Mouse (Mus musculus) myocyte (in vitro differentiated cells): ENCODE measurements around the gene Rprml. TPM values are rescaled to one million over a fixed set of nuclear protein-coding genes. Genes with fewer than 3 reads are reported as not detected.

ENCODE experiments used
- H3K27me3 ChIP-seq: one replicate; pipeline ENCODE4 v1.6.1; 2011; ENCODE audit not compliant: control insufficient read depth, insufficient read depth, insufficient read length
- H3K36me3 ChIP-seq: one replicate; pipeline ENCODE4 v1.6.1; 2011; ENCODE audit not compliant: control insufficient read depth, insufficient read depth
- H3K4me2 ChIP-seq: one replicate; pipeline ENCODE4 v1.6.1; 2011; ENCODE audit warnings: low read depth, control low read depth
- H3K4me3 ChIP-seq: one replicate; pipeline ENCODE4 v1.5.1; 2011; ENCODE audit warnings: mild to moderate bottlenecking, control low read depth, moderate library complexity
- H3K79me2 ChIP-seq: one replicate; pipeline ENCODE4 v1.6.1; 2011; ENCODE audit not compliant: control insufficient read depth, insufficient read depth
- H3ac ChIP-seq: one replicate; pipeline ENCODE4 v1.6.1; 2011; ENCODE audit not compliant: control insufficient read depth, insufficient read length
- CEBPB ChIP-seq: IDR thresholded peaks from 2 replicates; pipeline ENCODE4 v1.6.1; 2011; ENCODE audit warnings: mild to moderate bottlenecking, moderate library complexity; ENCODE audit not compliant: poor library complexity, insufficient read depth, severe bottlenecking
- E2F4 ChIP-seq: IDR thresholded peaks from one replicate; pipeline ENCODE4 v1.6.1; 2011; ENCODE audit warnings: mild to moderate bottlenecking, control low read depth, moderate library complexity; ENCODE audit not compliant: insufficient read depth
- MAX ChIP-seq: IDR thresholded peaks from one replicate; pipeline ENCODE4 v1.6.1; 2011; ENCODE audit warnings: low read depth, mild to moderate bottlenecking, control low read depth
- MYOD1 ChIP-seq, 3 experiments: IDR thresholded peaks; one replicate each; pipeline ENCODE4 v1.6.1; 2011; ENCODE audit warnings: control low read depth in 2 of 3, low read depth in 2 of 3, mild to moderate bottlenecking in 2 of 3, moderate library complexity in 1 of 3; ENCODE audit not compliant: insufficient read length in 2 of 3, control insufficient read depth in 1 of 3
- MYOG ChIP-seq, 3 experiments: IDR thresholded peaks; one replicate each; pipeline ENCODE4 v1.6.1; 2011; ENCODE audit warnings: control low read depth in 2 of 3, low read depth in 2 of 3, mild to moderate bottlenecking in 2 of 3; ENCODE audit not compliant: insufficient read length in 2 of 3, control insufficient read depth in 1 of 3, insufficient read depth in 1 of 3
- POLR2A ChIP-seq: IDR thresholded peaks from one replicate; pipeline ENCODE4 v1.6.1; 2011; ENCODE audit warnings: low read depth, mild to moderate bottlenecking, control low read depth, moderate library complexity; ENCODE audit not compliant: insufficient read length
- POLR2AphosphoS2 ChIP-seq: IDR thresholded peaks from one replicate; pipeline ENCODE4 v1.6.1; 2011; ENCODE audit warnings: low read depth, control low read depth; ENCODE audit not compliant: insufficient read length
- REST ChIP-seq: IDR thresholded peaks from one replicate; pipeline ENCODE4 v1.6.1; 2011; ENCODE audit warnings: mild to moderate bottlenecking, control low read depth, moderate library complexity; ENCODE audit not compliant: insufficient read depth, insufficient read length
- SRF ChIP-seq: IDR thresholded peaks from one replicate; pipeline ENCODE4 v1.6.1; 2011; ENCODE audit warnings: low read depth; ENCODE audit not compliant: control insufficient read depth, insufficient read length
- TCF12 ChIP-seq: IDR thresholded peaks from one replicate; pipeline ENCODE4 v1.6.1; 2011; ENCODE audit warnings: mild to moderate bottlenecking, control low read depth; ENCODE audit not compliant: poor library complexity, insufficient read depth, severe bottlenecking
- TCF3 ChIP-seq: IDR thresholded peaks from one replicate; pipeline ENCODE4 v1.6.1; 2011; ENCODE audit warnings: low read depth, control low read depth; ENCODE audit not compliant: insufficient read length
- USF1 ChIP-seq: IDR thresholded peaks from one replicate; pipeline ENCODE4 v1.6.1; 2011; ENCODE audit warnings: low read depth, mild to moderate bottlenecking, control low read depth, moderate library complexity
- polyA plus RNA-seq: library from polyadenylated mRNA; unstranded; fragments of >200 nt; fragmentation: generic; extraction: Trizol; gene quantifications from one replicate; pipeline ENCODE4 v1.2.1, GENCODE M21; 2012; ENCODE audit warnings: missing spikeins

Gene Rprml
- polyA plus RNA-seq, 1 experiment: 0.04 TPM

DNA sequence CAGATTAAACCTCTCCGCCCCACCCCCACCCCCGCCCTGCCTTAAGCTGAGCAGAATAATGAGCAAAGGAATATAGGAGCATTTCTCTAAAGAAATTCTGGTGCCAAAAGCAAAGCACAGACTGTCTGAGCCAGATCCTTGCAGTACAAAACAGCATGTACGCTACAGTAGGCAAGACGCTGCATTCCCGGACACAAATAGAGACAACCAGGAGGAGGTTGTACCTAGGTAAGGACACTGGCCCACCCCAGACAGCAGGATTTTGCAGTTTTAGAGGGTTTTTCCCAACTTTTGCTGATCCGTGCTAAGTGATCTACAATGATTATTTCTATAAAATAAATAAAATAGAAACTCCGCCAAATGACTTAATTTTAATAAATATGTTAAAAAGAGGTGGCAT, 714 bp upstream of the Rprml start:
- TF ChIP-seq E2F4 (no peak), REST (no peak), USF1 (no peak), CEBPB (no peak), MYOG (IDR thresholded peaks at IDR 0.05; ENCODE audit: control insufficient read depth in 1 of 3, insufficient read depth in 1 of 3, insufficient read length in 2 of 3, low read depth in 2 of 3) (no peak), SRF (no peak), TCF12 (no peak), MAX (no peak), MYOD1 (IDR thresholded peaks at IDR 0.05; ENCODE audit: control insufficient read depth in 1 of 3, insufficient read length in 2 of 3, low read depth in 2 of 3) (no peak), TCF3 (no peak)
- no peak overlapping the region for H3K4me3 ChIP-seq
- no peaks in the 10 kb centered on the region for H3K79me2 ChIP-seq
- H3K27me3 ChIP-seq: peaks cover 50% of the 10 kb centered on the region
- no peaks in the 10 kb centered on the region for H3K36me3 ChIP-seq
- H3K4me2 ChIP-seq: no peak overlapping the region
- no peak overlapping the region for H3ac ChIP-seq

DNA sequence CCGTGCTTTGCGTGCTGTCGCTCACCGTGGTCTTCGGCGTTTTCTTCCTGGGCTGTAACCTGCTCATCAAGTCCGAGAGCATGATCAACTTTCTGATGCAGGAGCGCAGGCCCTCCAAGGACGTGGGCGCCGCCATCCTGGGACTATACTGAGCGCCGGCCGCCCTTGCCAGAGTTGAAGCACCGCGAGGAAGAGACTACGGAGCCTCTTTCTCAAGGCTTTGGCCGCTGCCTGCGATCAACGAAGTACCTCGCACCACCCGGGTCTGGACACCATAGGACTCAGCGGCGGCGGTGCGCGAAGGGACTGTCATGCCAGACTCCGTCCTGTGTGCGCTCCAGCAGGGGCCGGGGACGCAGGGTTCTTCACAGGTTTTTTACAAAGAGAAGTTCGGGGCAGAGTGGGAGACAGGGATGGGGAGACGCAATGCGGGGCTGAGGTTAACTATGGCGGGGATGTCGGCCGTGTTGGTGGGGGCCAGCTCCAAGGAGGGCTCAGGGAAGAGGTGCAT, 668 bp downstream of the Rprml start:
- Histone ChIP-seq H3ac (no peak overlapping the region), H3K79me2 (no peaks in the 10 kb centered on the region), H3K27me3 (peaks cover 53% of the 10 kb centered on the region), H3K36me3 (no peaks in the 10 kb centered on the region), H3K4me2 (no peak overlapping the region), H3K4me3 (no peak overlapping the region)
- no peak for TF ChIP-seq MAX
- no peak for TF ChIP-seq CEBPB
- TF ChIP-seq MYOG (IDR thresholded peaks at IDR 0.05; ENCODE audit: control insufficient read depth in 1 of 3, insufficient read depth in 1 of 3, insufficient read length in 2 of 3, low read depth in 2 of 3): no peak
- no peak for TF ChIP-seq E2F4
- no peak for TF ChIP-seq POLR2AphosphoS2
- TF ChIP-seq TCF3: no peak
- no peak for TF ChIP-seq USF1
- TF ChIP-seq SRF: no peak
- no peak for TF ChIP-seq TCF12
- TF ChIP-seq REST: no peak
- no peak for TF ChIP-seq MYOD1 (IDR thresholded peaks at IDR 0.05; ENCODE audit: control insufficient read depth in 1 of 3, insufficient read length in 2 of 3, low read depth in 2 of 3)
- TF ChIP-seq POLR2A: no peak

DNA sequence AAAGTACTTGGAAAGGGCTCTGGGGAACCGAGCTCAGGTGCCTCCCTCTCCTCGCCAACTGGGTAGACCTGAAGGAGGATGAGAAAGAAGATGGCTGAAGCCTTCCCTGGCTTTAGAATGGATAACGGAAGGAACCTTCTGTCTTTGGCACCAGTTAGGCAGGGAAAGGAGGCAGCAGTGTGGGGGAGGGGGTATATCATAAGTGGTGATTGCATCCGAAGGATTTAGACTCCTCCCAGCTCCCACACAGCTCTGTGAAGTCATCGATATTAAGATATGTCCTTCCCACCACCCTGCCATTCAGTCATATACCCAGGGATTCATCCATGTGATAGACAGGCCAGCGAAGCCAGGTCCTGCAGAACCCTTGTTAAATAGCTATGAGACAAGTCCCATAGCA, 2.1 kb downstream of the Rprml start:
- no peak overlapping the region for H3K4me3 ChIP-seq
- H3K27me3 ChIP-seq: peaks cover 53% of the 10 kb centered on the region
- no peak for TF ChIP-seq TCF3
- no peak for TF ChIP-seq MYOD1 (IDR thresholded peaks at IDR 0.05; ENCODE audit: control insufficient read depth in 1 of 3, insufficient read length in 2 of 3, low read depth in 2 of 3)
- no peak for TF ChIP-seq USF1
- no peak for TF ChIP-seq TCF12
- no peak for TF ChIP-seq MYOG (IDR thresholded peaks at IDR 0.05; ENCODE audit: control insufficient read depth in 1 of 3, insufficient read depth in 1 of 3, insufficient read length in 2 of 3, low read depth in 2 of 3)
- H3K4me2 ChIP-seq: no peak overlapping the region
- no peaks in the 10 kb centered on the region for H3K79me2 ChIP-seq
- H3ac ChIP-seq: no peak overlapping the region
- no peaks in the 10 kb centered on the region for H3K36me3 ChIP-seq

DNA sequence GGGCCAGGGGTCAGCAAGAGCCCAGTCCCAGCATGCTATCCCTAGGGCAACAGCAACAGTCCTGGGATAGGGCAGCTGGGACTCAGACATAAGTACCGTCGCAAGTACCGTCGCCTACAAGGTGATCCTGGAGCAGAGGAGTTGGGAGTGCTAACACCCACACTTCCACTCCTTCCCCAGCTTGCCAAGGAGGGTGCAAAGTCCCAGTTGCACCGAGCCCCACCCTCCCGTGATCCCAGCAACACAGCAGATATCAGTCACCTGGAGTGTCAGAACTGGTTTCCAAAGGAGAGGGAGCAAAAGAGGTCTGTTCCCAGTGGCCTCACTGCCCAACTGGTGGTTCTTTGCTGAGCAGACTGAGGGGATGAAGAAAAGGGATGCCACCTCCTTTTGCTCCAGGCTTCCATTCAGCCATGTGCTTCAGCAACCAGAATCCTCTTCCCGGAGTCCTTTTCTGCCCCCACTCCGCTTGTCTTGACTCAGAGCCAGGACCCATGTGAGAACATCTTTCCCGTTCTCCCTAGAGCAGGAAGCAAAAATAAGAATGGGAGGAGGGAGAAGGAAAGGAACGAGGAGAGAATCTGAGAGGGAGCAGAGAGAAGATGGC, 4.1 kb downstream of the Rprml start:
- H3K4me3 ChIP-seq: no peak overlapping the region
- no peak overlapping the region for H3K4me2 ChIP-seq
- H3ac ChIP-seq: no peak overlapping the region
- H3K27me3 ChIP-seq: peaks cover 41% of the 10 kb centered on the region
- no peaks in the 10 kb centered on the region for H3K79me2 ChIP-seq
- TF ChIP-seq CEBPB: no peak
- TF ChIP-seq MAX: no peak
- H3K36me3 ChIP-seq: no peaks in the 10 kb centered on the region

DNA sequence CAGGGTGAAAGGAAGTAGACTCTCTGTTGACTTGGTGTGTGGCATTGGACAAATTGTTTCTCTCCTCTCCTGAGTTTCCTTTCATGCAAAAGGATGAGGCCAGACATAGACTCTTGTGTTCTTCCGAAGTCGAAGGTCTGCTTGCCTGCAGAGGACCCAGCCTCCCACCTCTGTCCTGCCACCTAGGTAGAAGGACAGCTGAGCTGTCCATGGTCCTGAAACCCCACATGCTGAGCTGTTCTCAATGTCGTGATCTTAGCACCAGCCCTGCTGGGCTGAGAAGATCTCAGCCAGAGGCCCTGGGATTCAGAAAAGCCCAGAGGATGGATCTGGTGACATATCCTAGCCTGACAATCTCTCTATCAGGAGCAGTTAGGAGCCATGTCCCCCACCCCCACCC, 7.2 kb downstream of the Rprml start:
- TF ChIP-seq TCF12 (no peak), MYOG (IDR thresholded peaks at IDR 0.05; ENCODE audit: control insufficient read depth in 1 of 3, insufficient read depth in 1 of 3, insufficient read length in 2 of 3, low read depth in 2 of 3) (no peak), REST (peak; percentile 95)
- no peak overlapping the region for H3ac ChIP-seq
- no peak overlapping the region for H3K4me3 ChIP-seq
- H3K36me3 ChIP-seq: no peaks in the 10 kb centered on the region
- no peak overlapping the region for H3K4me2 ChIP-seq
- H3K27me3 ChIP-seq: peaks cover 38% of the 10 kb centered on the region
- H3K79me2 ChIP-seq: no peaks in the 10 kb centered on the region

DNA sequence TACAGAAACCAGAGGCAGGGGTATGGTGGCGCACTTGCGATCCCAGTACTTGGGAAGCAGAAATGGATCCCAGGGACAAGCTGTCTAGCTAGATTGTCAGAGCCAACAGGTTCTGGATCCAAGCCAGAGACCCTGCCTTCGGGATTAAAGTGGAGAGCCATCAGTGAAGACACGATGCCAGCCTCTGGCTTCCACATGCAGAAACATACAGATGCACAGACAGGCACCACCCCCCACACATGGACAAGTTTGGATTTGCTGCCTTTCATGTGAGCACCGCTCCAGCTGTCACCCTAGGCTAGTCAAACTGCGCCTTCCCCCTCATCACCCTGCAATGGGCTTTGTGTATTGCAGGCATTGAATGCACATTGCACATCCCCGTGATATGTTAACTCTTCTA, 8.8 kb downstream of the Rprml start:
- Histone ChIP-seq H3ac (no peak overlapping the region), H3K4me2 (no peak overlapping the region), H3K79me2 (no peaks in the 10 kb centered on the region), H3K27me3 (peaks cover 33% of the 10 kb centered on the region), H3K36me3 (no peaks in the 10 kb centered on the region), H3K4me3 (no peak overlapping the region)
- TF ChIP-seq USF1 (no peak), MYOD1 (IDR thresholded peaks at IDR 0.05; ENCODE audit: control insufficient read depth in 1 of 3, insufficient read length in 2 of 3, low read depth in 2 of 3) (no peak), TCF12 (no peak), POLR2AphosphoS2 (no peak), TCF3 (no peak), POLR2A (no peak)
